ENCODE assay signal across 28 mouse cellular contexts in the genomic region with DNA sequence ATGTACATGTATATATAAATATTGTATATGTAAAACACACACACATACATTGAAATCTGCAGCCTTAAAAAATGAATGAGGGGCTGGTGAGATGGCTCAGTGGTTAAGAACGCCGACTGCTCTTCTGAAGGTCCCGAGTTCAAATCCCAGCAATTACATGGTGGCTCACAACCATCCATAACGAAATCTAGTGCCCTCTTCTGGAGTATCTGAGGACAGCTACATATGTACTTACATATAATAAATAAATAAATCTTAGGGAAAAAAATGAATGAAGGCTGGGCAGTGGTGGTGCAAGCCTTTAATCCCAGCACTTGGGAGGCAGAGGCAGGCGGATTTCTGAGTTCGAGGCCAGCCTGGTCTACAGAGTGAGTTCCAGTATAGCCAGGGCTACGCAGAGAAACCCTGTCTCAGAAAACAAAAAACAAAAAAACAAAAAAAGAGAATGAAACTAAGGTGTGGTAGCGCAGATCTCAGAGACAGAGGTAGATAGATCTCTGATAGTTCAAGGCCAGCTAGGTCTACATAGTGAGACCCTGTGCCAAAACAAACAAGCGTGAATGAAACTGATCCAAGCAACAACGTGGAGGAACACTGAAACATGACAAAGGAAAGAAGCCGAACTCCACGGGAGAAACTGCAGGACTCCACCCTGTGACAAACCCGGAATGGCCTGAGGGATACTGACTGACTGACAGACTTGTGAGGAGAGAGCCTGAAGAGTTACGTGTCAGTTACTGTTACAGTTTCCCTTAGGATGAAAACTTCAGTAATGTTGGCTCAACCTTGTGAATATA. TPM values are rescaled to one million over a fixed set of nuclear protein-coding genes. Genes with fewer than 3 reads are reported as not detected.
DNase-seq lines count a peak whose midpoint lies in the region; ATAC-seq lines count a peak whose summit lies in the region.
"Had no signal": no experiment of that assay in that cellular context is flagged by ENCODE, and none has a peak within 500 bp of the region (broad histone marks: within the 10 kb centered on the region; RNA-seq: fewer than 3 reads in every experiment).

No protein-coding gene starts in this region.

- H3K27me3 ChIP-seq in midbrain, embryonic 11.5 days (ENCODE audit: control insufficient read depth, insufficient read depth, low read length): no peaks in the 10 kb centered on the region
- no peaks in the 10 kb centered on the region for H3K27me3 ChIP-seq in midbrain, embryonic 15.5 days (replicated peaks)
- H3K27me3 ChIP-seq: forebrain, embryonic 13.5 days; heart, embryonic 13.5 days; limb, embryonic 12.5 days; liver, embryonic 12.5 days; midbrain, embryonic 12.5 days; neural tube, embryonic 13.5 days; stomach, embryonic 15.5 days had no signal

- H3K27ac ChIP-seq in midbrain, embryonic 11.5 days (ENCODE audit: low read depth, low read length): no peak overlapping the region
- H3K27ac ChIP-seq in midbrain, embryonic 15.5 days: no peak overlapping the region
- H3K27ac ChIP-seq: forebrain, embryonic 13.5 days; heart, adult 2 months; heart, embryonic 13.5 days; hindbrain, embryonic 14.5 days; left cerebral cortex, adult 2 months; limb, embryonic 12.5 days; liver, embryonic 12.5 days; midbrain, embryonic 12.5 days; neural tube, embryonic 13.5 days; stomach, embryonic 15.5 days had no signal

- no peak for ATAC-seq in midbrain, embryonic 11.5 days (ENCODE audit: low FRiP score)
- ATAC-seq in midbrain, embryonic 15.5 days (replicated peaks): no peak
- ATAC-seq: forebrain, embryonic 13.5 days; inflammation-experienced regulatory T-cells, adult 6 months; liver, embryonic 12.5 days; liver, postnatal 0 days had no signal

- no peaks in the 10 kb centered on the region for H3K9me3 ChIP-seq in midbrain, embryonic 11.5 days (ENCODE audit: control insufficient read depth, low read length)
- no peaks in the 10 kb centered on the region for H3K9me3 ChIP-seq in midbrain, embryonic 15.5 days
- H3K9me3 ChIP-seq: forebrain, embryonic 13.5 days; heart, embryonic 13.5 days; limb, embryonic 12.5 days; liver, embryonic 12.5 days; midbrain, embryonic 12.5 days; neural tube, embryonic 13.5 days; stomach, embryonic 15.5 days had no signal

- no peak overlapping the region for H3K9ac ChIP-seq in midbrain, embryonic 11.5 days (ENCODE audit: low read length)
- no peak overlapping the region for H3K9ac ChIP-seq in midbrain, embryonic 15.5 days
- H3K9ac ChIP-seq: forebrain, embryonic 13.5 days; heart, embryonic 13.5 days; hindbrain, embryonic 14.5 days; limb, embryonic 12.5 days; liver, embryonic 12.5 days; liver, postnatal 0 days; midbrain, embryonic 12.5 days; neural tube, embryonic 13.5 days; stomach, embryonic 15.5 days had no signal

- H3K4me3 ChIP-seq in midbrain, embryonic 11.5 days (ENCODE audit: low read depth, low read length): no peak overlapping the region
- H3K4me3 ChIP-seq in midbrain, embryonic 15.5 days: no peak overlapping the region
- H3K4me3 ChIP-seq: forebrain, embryonic 13.5 days; heart, adult 2 months; heart, embryonic 13.5 days; left cerebral cortex, adult 2 months; limb, embryonic 12.5 days; liver, embryonic 12.5 days; midbrain, embryonic 12.5 days; neural tube, embryonic 13.5 days; stomach, embryonic 15.5 days had no signal

- H3K4me2 ChIP-seq in midbrain, embryonic 11.5 days: no peak overlapping the region
- no peak overlapping the region for H3K4me2 ChIP-seq in midbrain, embryonic 15.5 days
- H3K4me2 ChIP-seq: forebrain, embryonic 13.5 days; heart, embryonic 13.5 days; hindbrain, embryonic 14.5 days; limb, embryonic 12.5 days; liver, embryonic 12.5 days; midbrain, embryonic 12.5 days; neural tube, embryonic 13.5 days; stomach, embryonic 15.5 days had no signal

- WGBS in midbrain, embryonic 11.5 days: 86% methylated on average over 14 of the region's 14 CpGs
- WGBS in midbrain, embryonic 15.5 days: 86% methylated on average over 14 of the region's 14 CpGs

- peak; percentile 54 for DNase-seq in midbrain, embryonic 11.5 days (ENCODE audit: low spot score, missing footprints)
- DNase-seq in ES-CJ7 (ENCODE audit: low read depth, low spot score) (peak; percentile 61), ZHBTc4 (ENCODE audit: low read depth, low spot score) (peak; percentile 60)
- DNase-seq in gastrocnemius, postnatal 4 days (ENCODE audit: low spot score in 2 of 2): no peak
- no peak for DNase-seq in urinary bladder, adult 18-20 months (ENCODE audit: low spot score in 2 of 2)
- DNase-seq in layer of hippocampus, adult 9-11 months: no peak
- DNase-seq: adrenal gland, postnatal 10 days; cerebellum, adult 8-10 months; cerebellum, postnatal 36 days; gastrocnemius, postnatal 36 days; heart, adult 2 months; heart, postnatal 10 days; kidney, adult 11 months; kidney, postnatal 25 days; liver, postnatal 0 days; lung, postnatal 36 days; thymus, postnatal 14 days had no signal

- H3K36me3 ChIP-seq in midbrain, embryonic 11.5 days (ENCODE audit: control insufficient read depth, insufficient read depth, low read length): no peaks in the 10 kb centered on the region
- no peaks in the 10 kb centered on the region for H3K36me3 ChIP-seq in midbrain, embryonic 15.5 days (replicated peaks)
- H3K36me3 ChIP-seq: heart, embryonic 13.5 days; limb, embryonic 12.5 days; liver, embryonic 12.5 days; midbrain, embryonic 12.5 days; neural tube, embryonic 13.5 days; stomach, embryonic 15.5 days had no signal

- peaks cover 5% of the 10 kb centered on the region for H3K4me1 ChIP-seq in midbrain, embryonic 11.5 days (ENCODE audit: control insufficient read depth, insufficient read depth, low read length)
- peaks cover 12% of the 10 kb centered on the region for H3K4me1 ChIP-seq in midbrain, embryonic 15.5 days

RNA-seq across cellular contexts. Expression of gene Hspa4, which starts 4.0 kb away (rescaled TPM):
- polyA plus RNA-seq in midbrain, embryonic 11.5 days (2014; fragmentation: Nextera tagmentation; extraction: Ambion mirVana): 111 and 117 TPM in 2 replicates
- 42.0 and 43.2 TPM in 2 replicates for polyA plus RNA-seq in midbrain, embryonic 15.5 days (2015; fragmentation: Nextera tagmentation; extraction: Ambion mirVana)
- 100 to 1,000 TPM; 107 to 124 TPM for total RNA-seq in gastrocnemius, postnatal 4 days (2021)

RNA-seq across cellular contexts. Expression of gene Zcchc10, which starts 20.2 kb away (rescaled TPM):
- 26.9 and 27.3 TPM in 2 replicates for polyA plus RNA-seq in midbrain, embryonic 11.5 days (2014; fragmentation: Nextera tagmentation; extraction: Ambion mirVana)
- polyA plus RNA-seq in midbrain, embryonic 15.5 days (2015; fragmentation: Nextera tagmentation; extraction: Ambion mirVana): 12.1 and 13.3 TPM in 2 replicates
- 10 to 100 TPM; 10.5 to 10.7 TPM for total RNA-seq in gastrocnemius, postnatal 4 days (2021)

RNA-seq across cellular contexts. Expression of gene Aff4, which starts 46.4 kb away (rescaled TPM):
- 43.5 and 43.7 TPM in 2 replicates for polyA plus RNA-seq in midbrain, embryonic 11.5 days (2014; fragmentation: Nextera tagmentation; extraction: Ambion mirVana)
- 54.3 and 72.6 TPM in 2 replicates for polyA plus RNA-seq in midbrain, embryonic 15.5 days (2015; fragmentation: Nextera tagmentation; extraction: Ambion mirVana)
- total RNA-seq in gastrocnemius, postnatal 4 days (2021): 100 to 1,000 TPM; 146 to 154 TPM

Comparison
In these comparisons a context has a peak if more than half of its experiments do, and no peak if none do; other contexts are left out.
1. DNase-seq: peak in midbrain, embryonic 11.5 days (single experiment), ES-CJ7 (single experiment) and ZHBTc4 (single experiment); none in gastrocnemius, postnatal 4 days (0 of 2), urinary bladder, adult 18-20 months (0 of 2) and layer of hippocampus, adult 9-11 months (single experiment).